Mouse (Mus musculus) layer of hippocampus, adult 9-10 months (tissue): ENCODE data around the gene Kcnc3.

Experiments used
- DNase-seq: peaks from one replicate; pipeline ENCODE4 v3.0.0; 2022; ENCODE audit warnings: low spot score

The Kcnc3 gene

GRCm38 (mm10) chr7:44596996-44597538, 6.6 kb downstream of the Kcnc3 start:
- DNase-seq = no peak

- no peak for DNase-seq
Measured at GRCm38 (mm10) chr7:44597666-44598065, 7.2 kb downstream of the Kcnc3 start.

- DNase-seq = no peak
Measured at GRCm38 (mm10) chr7:44598336-44598735, 7.9 kb downstream of the Kcnc3 start.

DNA sequence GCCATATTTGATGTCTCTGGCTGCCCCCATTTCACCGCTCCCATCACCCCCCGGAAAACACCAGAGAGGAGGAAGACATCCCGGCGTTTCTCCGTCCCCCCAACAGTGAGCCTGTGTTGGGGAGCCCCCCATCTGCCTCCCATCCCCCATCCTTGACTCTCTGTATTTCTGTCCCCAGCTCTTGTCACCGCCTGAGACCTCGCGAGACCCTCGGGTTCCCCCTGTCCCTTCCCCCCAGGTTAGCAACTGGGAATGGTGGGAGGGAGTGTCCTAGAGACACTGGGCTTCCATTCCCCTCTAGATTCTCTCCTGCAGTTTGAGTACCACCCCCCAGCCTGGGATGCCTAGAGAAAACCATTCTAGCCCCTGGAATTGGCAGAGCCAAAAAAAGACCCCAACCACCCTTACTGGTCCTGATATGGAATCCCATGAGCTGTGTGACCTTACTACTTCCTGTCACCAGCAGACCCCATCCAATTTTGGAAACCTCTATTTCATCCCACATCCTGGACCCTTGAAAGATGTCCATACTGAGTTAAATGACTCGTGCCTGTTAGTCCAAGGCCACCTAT, 10.3 kb downstream of the Kcnc3 start:
- no peak for DNase-seq

DNA sequence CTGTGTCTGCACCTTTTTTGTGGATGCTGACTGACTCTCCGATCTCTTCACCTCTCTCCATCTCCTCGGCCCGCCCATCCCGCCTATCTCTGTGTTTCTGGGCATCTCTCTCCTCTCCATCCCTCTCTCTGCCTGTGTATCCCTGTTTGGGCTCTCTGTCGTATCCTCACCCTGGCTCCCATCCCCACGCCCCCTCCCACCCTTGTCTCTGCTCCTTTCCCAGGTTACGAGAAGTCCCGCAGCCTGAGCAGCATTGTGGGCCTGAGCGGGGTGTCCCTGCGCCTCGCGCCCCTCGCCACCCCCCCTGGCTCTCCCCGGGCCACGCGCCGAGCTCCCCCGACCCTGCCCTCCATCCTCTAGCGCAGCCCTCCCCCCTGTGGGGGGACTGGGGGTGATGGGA, 11.2 kb downstream of the Kcnc3 start:
- DNase-seq = no peak

DNA sequence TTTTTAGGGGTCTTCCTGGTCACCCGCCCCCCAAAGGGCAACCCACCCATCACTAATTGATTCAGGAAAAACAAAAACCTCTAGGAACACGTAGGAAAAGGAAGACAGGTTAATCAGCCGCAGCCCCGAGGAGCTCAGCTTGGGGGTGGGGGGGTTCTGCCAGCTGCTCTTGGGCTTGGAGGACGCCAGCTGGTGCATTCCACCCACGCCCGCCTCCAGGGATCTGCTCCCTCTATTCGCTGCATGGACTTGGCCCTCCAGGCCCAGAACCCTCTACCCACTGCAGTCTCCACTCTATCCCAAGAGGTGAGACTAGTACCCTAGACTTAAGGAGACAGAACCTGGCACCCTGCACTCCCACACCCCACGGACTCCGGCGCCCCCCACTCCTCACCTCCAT, 12.0 kb downstream of the Kcnc3 start:
- DNase-seq = peak; percentile 55

DNA sequence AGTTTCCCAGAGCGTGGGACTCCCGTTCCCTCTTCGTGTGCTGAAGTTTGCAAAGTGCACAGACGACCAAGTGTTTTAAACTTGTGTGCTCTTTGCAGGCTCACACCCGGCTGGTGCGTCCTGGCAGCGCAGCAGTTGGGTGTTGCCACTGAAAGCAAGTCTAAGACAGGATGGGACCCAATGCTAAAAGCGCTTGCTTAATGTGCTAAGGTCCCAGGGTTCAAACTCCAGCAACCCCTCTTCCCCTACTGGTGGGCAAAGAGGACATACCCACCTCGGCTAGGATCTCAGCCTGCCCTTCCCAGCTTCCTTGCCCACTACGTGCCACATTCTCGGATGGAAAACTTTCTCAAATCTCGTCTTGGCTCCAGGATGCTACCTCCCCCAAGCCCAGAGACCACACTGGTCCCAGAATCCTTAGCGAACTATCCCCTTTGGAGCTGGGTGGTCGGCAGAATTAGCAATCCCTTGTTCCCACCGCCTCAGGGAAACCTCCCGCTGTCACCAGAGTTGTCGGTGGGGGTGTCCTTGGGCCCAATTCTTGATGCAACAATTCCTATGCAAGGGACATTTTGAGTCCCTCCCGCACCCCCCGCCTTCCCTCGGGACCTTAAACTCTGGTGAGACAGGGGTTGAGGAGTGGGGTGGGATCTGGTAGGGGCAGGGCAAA, 12.9 kb downstream of the Kcnc3 start:
- no peak for DNase-seq

DNA sequence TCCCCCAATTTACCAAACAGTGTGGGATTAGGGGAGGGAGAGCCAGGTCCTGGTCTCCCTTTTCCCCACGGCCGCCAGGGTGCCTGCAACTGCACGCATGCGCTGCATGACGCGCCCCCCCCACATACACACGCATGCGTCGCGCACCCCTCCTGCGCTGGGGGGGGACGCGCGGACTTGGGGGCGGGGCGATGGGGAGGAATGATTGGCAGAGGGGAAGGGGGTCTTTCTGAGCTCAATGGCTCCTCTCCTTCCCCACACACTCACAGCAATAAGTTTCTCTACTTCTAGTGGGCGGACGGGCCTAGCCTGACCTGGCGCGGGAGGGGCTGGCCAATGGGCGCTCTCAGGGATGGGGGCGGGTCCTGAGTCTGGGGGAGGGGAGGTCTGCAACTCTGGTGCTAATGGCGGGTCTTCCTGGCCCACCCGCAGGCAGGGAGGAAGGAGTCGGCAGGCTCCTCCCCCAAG, 13.7 kb downstream of the Kcnc3 start:
- DNase-seq = no peak

DNA sequence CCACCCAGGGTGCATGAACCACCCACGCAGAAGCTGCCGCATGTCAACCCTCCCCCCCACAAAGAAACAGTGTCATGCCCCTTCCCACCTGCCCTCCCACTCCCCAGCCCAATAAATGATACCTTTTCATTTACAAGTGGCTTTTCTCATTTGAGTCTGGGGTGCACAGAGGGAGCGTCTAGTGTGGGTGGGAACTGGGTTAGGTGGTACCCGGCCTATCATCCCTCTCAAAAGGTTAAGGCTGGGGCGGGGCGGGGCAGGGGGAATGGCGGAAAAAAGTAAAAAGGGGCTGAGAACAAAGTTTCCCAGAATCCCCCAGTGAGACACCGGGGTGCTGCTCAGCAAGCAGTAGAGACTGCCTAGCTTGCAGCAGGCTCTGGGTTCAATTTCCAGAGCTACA, 14.2 kb downstream of the Kcnc3 start:
- DNase-seq = no peak

- no peak for DNase-seq
Measured at GRCm38 (mm10) chr7:44605436-44605835, 15.0 kb downstream of the Kcnc3 start.

- no peak for DNase-seq
Measured at GRCm38 (mm10) chr7:44606171-44606901, 15.9 kb downstream of the Kcnc3 start.

DNA sequence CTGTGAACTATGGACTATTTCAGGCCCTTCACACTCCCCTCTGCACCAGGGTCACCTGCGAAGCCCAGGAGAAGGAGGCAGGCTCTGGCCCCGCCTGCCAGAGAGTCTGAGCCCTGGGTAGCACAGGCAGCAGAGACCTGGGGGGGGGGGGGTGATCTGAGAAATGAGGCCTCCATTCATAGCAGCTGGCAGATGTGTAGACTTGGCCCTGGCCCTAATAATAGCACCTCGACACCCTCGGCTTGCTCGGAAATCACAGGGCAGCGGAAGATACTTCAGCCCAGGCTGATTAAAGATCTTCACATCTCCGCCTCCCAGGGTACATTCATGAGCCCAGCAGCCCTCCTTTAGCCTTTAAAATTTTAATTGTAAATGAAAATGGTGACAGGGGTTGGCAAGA, 21.7 kb downstream of the Kcnc3 start:
- DNase-seq = no peak

- no peak for DNase-seq
Measured at GRCm38 (mm10) chr7:44614041-44614688, 23.7 kb downstream of the Kcnc3 start.

- DNase-seq = no peak
Measured at GRCm38 (mm10) chr7:44615309-44615708, 24.8 kb downstream of the Kcnc3 start.

DNA sequence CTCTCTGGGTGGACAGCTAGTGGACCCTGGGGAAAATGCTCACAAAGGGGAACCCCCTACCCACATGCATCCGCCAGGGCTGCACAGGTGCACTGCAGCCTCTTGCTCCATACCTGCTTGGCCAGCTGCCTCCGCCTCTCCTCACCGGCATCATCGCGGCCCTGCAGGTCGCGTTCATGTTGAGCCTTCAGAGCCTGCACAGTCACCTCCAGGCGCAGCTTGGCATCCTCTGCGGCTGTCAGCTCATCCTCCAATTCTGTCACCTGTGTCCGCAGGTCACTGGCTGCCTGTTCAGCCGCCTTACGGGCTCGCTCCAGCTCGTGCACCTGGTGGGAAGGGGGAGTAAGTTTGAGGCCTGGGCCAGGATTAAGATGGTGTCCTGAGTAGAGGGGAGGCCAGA, 25.5 kb downstream of the Kcnc3 start:
- no peak for DNase-seq

DNA sequence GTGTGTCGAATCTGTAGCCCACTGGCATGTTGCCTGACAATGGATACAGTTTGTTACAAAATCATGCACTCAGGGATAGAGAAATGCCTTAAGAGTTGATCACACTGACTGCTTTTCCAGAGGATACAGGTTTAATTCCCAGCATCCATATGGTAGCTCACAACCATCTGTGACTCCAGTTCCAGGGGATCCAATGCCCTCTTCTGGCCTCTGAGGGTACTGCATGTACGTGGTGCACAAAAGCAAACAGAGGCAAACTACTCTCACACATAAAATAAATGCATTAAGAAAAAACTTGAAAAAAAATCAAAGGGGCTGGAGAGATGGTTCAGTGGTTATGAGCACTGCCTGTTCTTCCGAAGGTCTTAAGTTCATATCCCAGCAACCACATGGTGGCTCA, 26.6 kb downstream of the Kcnc3 start:
- no peak for DNase-seq

DNA sequence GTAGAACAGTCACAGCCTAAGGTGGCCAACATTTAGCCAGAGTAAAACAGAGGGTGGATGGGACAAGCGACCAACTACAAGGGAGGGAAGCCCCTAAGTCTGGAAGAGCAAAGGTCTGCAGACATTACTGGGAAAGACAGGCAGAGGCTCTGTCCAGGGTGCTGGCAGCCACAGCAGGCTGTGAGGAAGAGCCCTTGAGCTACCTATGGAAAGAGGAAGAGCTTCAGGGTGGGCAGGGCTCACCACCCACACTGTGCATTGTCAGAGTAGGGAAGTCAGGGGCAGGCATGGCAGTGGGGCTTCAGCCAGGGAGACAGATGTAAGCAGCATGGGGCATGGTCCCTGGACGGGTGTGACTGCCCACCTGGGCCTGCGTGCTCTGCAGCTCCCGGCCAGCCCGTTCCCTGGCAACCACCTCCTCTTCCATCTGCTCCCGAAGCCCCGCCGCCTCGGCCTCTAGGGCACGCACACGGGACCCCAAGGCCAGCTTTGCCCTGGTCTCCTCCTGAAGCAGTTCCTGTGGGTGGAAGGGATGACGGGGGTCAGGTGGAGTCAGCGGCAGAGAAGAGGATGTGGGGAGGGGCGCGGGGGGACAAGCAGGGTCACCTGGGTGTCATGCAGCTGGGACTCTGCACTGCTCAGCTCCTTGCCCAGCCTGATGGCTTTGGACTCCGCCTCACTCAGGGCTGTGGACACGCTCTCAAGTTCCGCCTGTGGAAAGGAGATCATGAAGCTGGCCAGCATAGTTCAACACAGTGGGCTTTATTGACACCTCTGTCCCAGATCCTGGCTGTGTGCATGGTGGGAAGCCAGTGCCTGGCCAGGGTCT, 33.5 kb downstream of the Kcnc3 start:
- no peak for DNase-seq

DNA sequence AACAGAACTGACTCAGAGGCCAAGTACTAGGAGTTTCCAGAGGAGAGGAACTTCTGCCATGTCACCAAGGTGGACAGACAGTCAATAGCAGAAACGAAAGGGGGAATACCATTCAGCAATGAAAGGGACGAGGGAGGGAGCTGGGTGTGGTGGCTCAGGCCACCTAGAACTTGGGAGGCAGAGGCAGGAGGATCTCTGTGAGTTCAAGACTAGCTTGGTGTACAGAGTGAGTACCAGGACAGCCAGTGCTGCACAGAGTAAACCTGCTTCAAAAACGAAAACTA, 34.0 kb downstream of the Kcnc3 start:
- DNase-seq = no peak

DNA sequence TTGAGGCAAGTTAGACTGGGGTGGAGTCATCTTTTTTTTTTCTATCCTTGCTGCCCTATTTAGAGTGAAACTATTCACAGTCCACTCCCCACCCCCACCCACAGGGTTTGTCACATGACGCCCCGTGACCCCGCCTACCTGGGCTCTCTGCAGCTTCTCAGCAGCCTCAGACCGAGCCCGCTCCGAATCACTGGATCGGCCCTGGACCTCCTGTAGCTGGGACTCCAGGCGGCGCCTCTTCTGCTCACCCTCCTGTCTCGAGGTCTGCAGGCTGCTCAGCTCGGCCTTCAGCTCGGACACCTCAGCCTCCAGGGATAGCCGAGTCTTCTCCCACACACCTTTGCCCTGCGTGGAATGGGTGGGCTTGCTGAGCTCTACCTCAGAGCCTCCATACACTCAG, 34.4 kb downstream of the Kcnc3 start:
- no peak for DNase-seq

DNA sequence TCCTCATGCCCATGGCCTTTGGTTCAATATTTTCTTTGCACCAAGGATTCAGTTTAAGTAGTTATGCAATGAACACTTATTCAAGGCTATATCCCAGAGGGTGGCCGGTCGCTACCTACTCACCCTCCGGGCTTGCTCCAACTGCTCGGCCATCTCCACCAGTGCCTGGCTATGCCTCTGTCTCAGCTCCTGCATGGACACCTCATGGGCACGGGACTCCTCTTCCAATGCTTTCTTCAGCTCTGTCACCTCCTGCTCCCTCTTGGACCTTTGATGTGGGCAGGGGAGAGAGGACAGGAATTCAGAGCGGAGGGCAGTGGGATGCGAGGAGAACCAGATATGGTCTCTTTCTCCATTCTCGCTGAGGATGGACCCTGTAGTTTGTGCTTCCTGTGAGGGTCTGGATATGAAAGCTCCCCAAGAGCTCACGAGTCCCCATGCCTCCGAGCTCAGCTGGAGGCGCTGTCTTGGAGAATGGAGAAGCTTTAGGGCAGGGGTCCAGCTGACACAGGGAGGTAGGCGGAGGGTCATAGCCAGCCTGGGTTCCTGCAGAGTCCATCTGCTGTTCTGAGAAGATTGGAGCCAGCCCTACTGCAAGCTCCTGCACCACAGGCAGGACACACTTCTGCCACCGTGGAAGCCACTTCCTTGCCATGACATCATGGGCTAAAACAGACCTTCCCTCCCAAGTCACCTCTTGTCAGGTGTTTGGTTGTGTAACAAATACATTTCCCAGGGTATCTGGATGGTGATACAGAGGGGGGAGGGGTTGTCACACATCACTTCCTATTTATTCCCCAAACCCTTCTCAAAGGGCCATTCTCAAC, 35.0 kb downstream of the Kcnc3 start:
- DNase-seq = no peak

DNA sequence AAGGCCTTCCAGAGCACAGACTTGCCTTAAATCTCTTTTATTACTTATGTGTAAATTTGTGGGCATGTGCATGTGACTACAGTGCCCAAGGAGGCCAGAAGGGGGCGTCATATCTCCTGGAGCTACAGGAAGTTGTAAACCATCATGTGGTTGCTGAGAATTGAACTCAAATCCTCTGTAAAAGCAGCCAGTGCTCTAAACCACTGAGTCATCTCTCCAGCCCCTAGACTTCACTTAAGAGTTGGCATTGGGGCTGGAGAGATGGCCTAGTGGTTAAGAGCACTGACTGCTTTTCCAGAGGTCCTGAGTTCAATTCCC, 35.6 kb downstream of the Kcnc3 start:
- DNase-seq = no peak
